Mouse (Mus musculus) gastrocnemius, postnatal 36 days (tissue): ENCODE measurements at regions not wholly inside any gene's neighbourhood (a gene's known extent, or its start where the extent isn't known, plus 50 kb on each side); places are given as distances from the start of the nearest gene placed in this dataset.
"Not testable (repeated sequence)": the region's sequence is repeated elsewhere in the genome, so short reads cannot be mapped to it uniquely, and the experiment has no call there.

Experiments
- DNase-seq, 2 experiments: peaks; one replicate each; pipeline ENCODE4 v3.0.0; 2022
- intact Hi-C: fragments of 180-260 bp; cut with DNase I; formaldehyde crosslinking; loops from one replicate; pipeline ENCODE4 v1.15.1; 2025
- microRNA-seq, 2 experiments: library from miRNA; unstranded; fragments of <30 nt; microRNA quantifications; one replicate each; pipeline ENCODE4 v1.2.0; 2021

DNA sequence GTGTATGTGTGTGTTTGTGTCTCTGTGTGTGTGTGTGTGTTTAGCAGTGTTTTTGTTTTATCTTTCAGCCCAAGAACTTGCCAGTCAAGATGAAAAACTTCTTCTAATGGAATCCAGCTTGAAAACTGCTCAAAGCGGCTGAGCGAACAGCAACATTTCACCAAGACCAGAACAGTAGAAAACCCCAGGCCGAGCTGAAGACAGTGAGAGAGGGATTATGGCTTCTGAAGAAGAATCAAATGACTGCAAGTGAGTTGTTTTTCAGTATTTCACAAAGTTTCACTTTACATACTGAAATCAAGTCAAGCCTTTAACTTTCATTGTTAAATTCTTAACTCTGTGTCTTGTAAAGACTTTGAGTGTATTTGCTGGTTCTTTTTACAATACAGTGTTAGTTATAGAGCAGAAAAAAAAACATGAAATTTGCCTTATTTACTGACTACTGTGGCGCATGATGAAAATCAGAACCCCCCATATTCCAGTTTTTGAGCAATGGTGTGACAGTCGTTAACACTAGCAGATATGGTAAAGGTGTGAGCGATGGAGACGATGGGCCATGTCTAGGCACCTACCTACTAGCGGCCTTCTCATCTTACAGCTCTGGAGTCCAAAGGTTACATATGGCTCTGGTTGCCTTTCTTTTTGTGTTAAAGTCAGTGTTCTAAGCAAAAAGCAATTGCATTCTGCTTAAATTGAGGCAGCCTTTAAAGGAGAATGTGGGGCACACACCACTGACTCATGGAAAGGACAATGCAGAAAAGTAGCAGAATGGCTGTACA is 357.0 kb downstream of the Gm8797 start:
- intact Hi-C loops, result no loop called here
- no peak for DNase-seq

DNA sequence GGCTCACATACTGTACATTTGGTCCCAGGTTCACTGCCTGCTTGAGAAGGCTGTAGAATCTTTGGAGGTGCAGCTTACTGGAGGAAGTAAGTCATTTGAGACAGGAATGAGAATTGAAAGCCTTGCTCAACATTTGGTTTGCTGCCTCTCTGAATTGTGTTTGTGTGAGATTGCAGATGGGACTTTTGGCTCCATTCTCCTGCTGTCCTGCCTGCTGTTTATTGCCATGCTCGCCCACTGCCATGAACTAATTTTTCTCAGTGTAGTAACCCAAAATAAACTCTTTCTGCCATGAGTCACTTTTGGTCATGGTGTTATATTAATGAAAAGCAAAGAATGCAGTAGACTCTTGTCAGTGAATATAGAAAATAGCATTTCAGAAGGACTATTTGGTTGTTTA is 368.1 kb downstream of the Gm8797 start:
- DNase-seq, result no peak
- intact Hi-C loops, result no loop called here

DNA sequence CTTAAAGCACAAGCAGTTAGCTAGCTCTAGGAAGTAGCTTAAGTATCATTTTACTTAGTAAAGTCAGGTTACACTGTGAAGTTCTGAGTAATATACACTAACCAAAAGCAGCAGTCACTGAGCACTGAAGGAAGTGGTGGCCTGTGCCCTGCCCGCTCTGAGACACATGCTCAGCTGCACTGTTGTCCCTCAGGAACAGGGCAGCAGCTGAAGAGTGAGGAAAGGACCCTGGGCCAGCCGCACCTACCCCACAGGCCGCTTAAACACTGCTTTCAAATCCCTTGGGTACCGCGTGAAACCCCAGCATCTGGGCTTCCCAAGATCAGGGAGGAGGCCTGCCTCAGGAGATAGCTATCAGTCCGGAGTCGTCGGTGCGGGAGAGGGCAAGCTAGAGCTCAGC is 385.1 kb downstream of the Gm8797 start:
- intact Hi-C loops, DNase-seq: not testable (repeated sequence)

DNA sequence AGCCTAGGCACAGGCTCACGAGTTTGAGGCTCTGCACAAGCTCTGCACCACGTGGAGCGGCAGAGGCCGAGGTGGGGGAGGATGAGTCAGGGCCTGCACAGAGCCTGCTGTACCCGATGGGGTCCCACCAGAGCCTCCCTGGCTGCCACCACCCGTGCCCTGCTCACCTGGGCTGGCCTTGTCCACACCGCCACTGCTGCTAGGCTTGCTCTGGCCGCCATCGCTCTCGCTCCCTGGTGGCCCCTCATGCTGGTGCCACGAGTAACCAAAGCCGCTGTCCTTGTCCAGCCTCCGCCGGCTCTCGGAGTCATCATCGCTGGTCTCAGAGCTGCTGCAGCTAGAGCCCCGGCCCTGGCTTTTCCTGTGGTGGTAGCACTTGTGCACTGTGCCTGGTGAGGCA is 386.8 kb downstream of the Gm8797 start:
- intact Hi-C loops, result no loop called here
- DNase-seq, result no peak

DNA sequence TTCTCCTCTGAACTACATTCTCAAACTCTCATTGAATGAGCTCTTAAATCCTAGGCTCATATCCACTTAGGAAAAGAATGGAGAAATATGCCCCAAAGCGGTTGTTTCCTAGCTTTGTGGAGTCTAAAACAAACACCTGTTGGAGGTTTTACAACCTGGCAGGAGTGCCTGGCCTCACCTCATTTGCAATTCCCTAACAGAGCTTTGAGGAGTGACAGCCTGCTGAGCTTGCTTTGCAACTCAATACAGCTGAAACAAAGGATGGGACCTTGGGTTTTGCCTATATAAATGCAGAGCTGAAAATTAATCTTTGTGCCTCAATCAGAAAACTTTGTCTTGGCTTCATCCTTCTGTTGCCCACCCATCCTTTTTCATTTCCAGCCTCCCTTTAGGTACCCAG is 423.2 kb downstream of the Gm8797 start:
- no peak for DNase-seq
- intact Hi-C loops, result no loop called here

DNA sequence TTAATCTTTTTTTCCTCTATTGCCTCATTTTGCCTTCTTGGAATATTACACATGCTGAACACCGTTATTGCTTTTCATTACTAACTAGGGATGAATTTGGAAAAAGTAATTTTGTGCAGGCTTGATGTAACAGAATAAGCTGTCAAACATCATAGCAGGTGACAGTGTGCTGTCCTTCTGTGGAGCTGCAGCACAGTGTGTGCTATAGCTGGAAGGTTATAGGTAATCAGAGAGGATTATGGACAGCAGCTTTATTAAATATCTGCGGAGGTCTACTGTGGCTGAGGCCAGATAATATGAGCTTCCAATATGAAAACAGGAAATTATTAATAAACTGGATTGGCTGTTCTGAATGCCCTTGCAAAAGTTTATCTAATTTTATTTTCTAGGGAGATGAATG is 431.9 kb downstream of the Gm8797 start:
- intact Hi-C loops, result no loop called here
- no peak for DNase-seq

DNA sequence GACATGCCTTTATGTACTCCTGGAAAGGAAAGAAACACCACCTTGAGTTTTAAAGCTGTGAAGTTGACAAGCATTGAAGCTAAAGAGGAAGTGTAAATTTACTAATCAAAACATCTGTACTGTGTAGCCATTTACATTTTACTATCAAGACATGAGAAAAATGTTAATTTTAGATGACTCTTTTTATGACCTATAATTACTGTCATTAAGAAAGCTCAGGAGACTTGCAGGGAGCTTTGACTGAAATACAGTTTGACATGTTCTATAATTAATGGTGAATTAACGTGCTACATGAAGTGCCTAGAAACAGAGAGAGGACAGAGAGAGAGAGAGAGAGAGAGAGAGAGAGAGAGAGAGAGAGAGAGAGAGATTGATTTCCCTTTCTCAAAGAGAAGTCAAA is 432.8 kb downstream of the Gm8797 start:
- DNase-seq, result no peak
- intact Hi-C loops, result no loop called here

DNA sequence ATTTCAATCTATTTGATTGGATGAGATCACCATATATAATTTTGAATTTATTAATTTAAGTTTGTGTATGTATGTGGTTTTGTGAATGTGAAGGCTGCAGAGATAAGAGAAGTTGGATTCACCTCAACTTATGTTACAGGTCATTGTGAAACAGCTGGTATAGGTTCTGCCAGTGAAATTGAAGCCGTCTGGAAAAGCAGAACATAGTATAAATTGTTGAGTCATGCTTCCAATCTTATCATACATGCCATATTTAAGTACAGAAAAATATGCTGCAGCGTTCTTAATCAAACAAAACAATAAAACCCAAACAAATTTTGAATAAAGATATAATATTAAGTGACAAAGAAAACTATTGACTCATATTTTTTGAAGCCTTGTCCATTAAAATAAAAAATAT is 415.6 kb downstream of the 1700008P02Rik start:
- intact Hi-C loops, result no loop called here
- DNase-seq, result no peak

DNA sequence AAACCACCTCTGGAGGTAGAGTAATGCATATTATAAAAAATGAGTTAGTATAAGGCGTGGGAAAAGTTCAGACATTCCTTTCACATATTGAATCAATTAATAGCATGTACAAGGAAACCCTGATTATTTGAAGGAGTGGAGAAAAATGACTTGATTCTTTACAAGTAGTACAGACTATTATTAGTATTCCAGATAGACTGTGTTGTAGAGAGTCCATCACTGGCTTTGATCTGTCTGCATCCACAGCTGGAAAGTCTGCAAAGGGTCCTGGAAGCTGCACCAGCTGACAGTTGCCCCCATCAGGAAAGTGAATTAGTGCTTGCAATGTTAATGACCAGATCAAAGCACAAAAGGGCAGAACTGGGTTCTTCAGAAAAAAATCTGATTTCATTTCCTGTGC is 391.6 kb downstream of the 1700008P02Rik start:
- no peak for DNase-seq
- intact Hi-C loops, result no loop called here

Small RNAs in the stretch of these regions (microRNA-seq; reads per million reads assigned to microRNA genes)
- gene Gm25144, result 0 reads per million in 2 experiments
- 0 reads per million in 2 experiments for gene Gm25352
